Mouse (Mus musculus) heart, embryonic 11.5 days (tissue): Measurements from ENCODE around the gene Sh3gl1. TPM values are rescaled to one million over a fixed set of nuclear protein-coding genes. Genes with fewer than 3 reads are reported as not detected.

Source experiments
- ATAC-seq: fragments of 200-750 bp; cut with Nextera tagmentation; replicated peaks from 2 replicates; pipeline ENCODE4 v1.8.0; 2017; ENCODE audit warnings: moderate library complexity; ENCODE audit not compliant: insufficient number of reproducible peaks, low FRiP score, low TSS enrichment
- H3K27ac ChIP-seq: fragments of 300-500 bp; sonication (generic); 2 replicates; pipeline ENCODE4 v1.5.1; 2014; ENCODE audit warnings: mild to moderate bottlenecking, low read depth, low read length
- H3K27me3 ChIP-seq: fragments of 300-500 bp; sonication (generic); 2 replicates; pipeline ENCODE4 v1.6.1; 2014; ENCODE audit warnings: mild to moderate bottlenecking, low read length, mixed read lengths; ENCODE audit not compliant: control insufficient read depth, insufficient read depth
- H3K36me3 ChIP-seq: fragments of 300-500 bp; sonication (generic); 2 replicates; pipeline ENCODE4 v1.6.1; 2014; ENCODE audit warnings: mild to moderate bottlenecking, low read length, moderate library complexity, mixed read lengths; ENCODE audit not compliant: control insufficient read depth, insufficient read depth
- H3K4me1 ChIP-seq: fragments of 300-500 bp; sonication (generic); 2 replicates; pipeline ENCODE4 v1.6.1; 2014; ENCODE audit warnings: low read length; ENCODE audit not compliant: control insufficient read depth, insufficient read depth
- H3K4me2 ChIP-seq: fragments of 300-500 bp; sonication (generic); 2 replicates; pipeline ENCODE4 v1.6.1; 2014; ENCODE audit warnings: mild to moderate bottlenecking, moderate library complexity
- H3K4me3 ChIP-seq: fragments of 300-500 bp; sonication (generic); 2 replicates; pipeline ENCODE4 v1.5.1; 2014; ENCODE audit warnings: low read depth, low read length
- H3K9ac ChIP-seq: fragments of 300-500 bp; sonication (generic); 2 replicates; pipeline ENCODE4 v1.6.1; 2014; ENCODE audit warnings: mild to moderate bottlenecking, low read depth, low read length, moderate library complexity
- H3K9me3 ChIP-seq: fragments of 300-500 bp; sonication (generic); replicated peaks from 2 replicates; pipeline ENCODE4 v1.6.1; 2016; ENCODE audit warnings: low read length; ENCODE audit not compliant: control insufficient read depth
- WGBS: fragments of 180-500 bp; shearing (Covaris S2); extraction: QIAGEN DNeasy Blood & Tissue Kit; methylation state at CpG from one replicate; pipeline ENCODE4 v1.1.7; 2014; ENCODE audit not compliant: insufficient replicate concordance; 5-methylcytosine and 5-hydroxymethylcytosine counted together
- polyA plus RNA-seq: library from polyadenylated mRNA; unstranded; fragments of >200 nt; fragmentation: Nextera tagmentation; extraction: Ambion mirVana; gene quantifications from 2 replicates; pipeline ENCODE4 v1.2.1, GENCODE M21; 2014

The Sh3gl1 gene
- polyA plus RNA-seq, 1 experiment from 2014 or later: 90.6 TPM

- 67% methylated on average over 4 of the region's 4 CpGs for WGBS
- Histone ChIP-seq H3K36me3 (peaks cover 2% of the 10 kb centered on the region; the same call in 1 of the 2 replicates), H3K9me3 (no peaks in the 10 kb centered on the region), H3K9ac (peak overlapping the region; percentile 95), H3K4me1 (peaks cover 24% of the 10 kb centered on the region), H3K27me3 (no peaks in the 10 kb centered on the region), H3K4me2 (peak overlapping the region; percentile 82), H3K4me3 (peak overlapping the region; percentile 90), H3K27ac (no peak overlapping the region)
- no peak for ATAC-seq
Measured at GRCm38 (mm10) chr17:56035216-56035615, 1.2 kb downstream of the Sh3gl1 start.

- Histone ChIP-seq H3K27me3 (no peaks in the 10 kb centered on the region), H3K36me3 (peaks cover 2% of the 10 kb centered on the region), H3K4me2 (peak overlapping the region; percentile 82), H3K9me3 (no peaks in the 10 kb centered on the region), H3K27ac (no peak overlapping the region), H3K4me1 (peaks cover 24% of the 10 kb centered on the region), H3K4me3 (no peak overlapping the region), H3K9ac (peak overlapping the region; percentile 46; the same call in 1 of the 2 replicates)
- WGBS: 88% methylated on average over 6 of the region's 6 CpGs
- ATAC-seq: no peak
Measured at GRCm38 (mm10) chr17:56034726-56035100, 1.7 kb downstream of the Sh3gl1 start.

GRCm38 (mm10) chr17:56034040-56034725, 2.3 kb downstream of the Sh3gl1 start:
- peak overlapping the region; percentile 82; the same call in 1 of the 2 replicates for H3K4me2 ChIP-seq
- peaks cover 6% of the 10 kb centered on the region for H3K36me3 ChIP-seq
- H3K9ac ChIP-seq: no peak overlapping the region
- no peaks in the 10 kb centered on the region for H3K9me3 ChIP-seq
- WGBS: 81% methylated on average over 7 of the region's 7 CpGs
- H3K27ac ChIP-seq: no peak overlapping the region
- no peak overlapping the region for H3K4me3 ChIP-seq
- no peaks in the 10 kb centered on the region for H3K27me3 ChIP-seq
- ATAC-seq: no peak
- H3K4me1 ChIP-seq: peaks cover 24% of the 10 kb centered on the region

- Histone ChIP-seq H3K4me3 (no peak overlapping the region), H3K27ac (no peak overlapping the region), H3K36me3 (peaks cover 9% of the 10 kb centered on the region), H3K4me2 (no peak overlapping the region), H3K9me3 (no peaks in the 10 kb centered on the region), H3K9ac (peak overlapping the region; percentile 2; the same call in 1 of the 2 replicates), H3K27me3 (no peaks in the 10 kb centered on the region), H3K4me1 (peaks cover 24% of the 10 kb centered on the region)
- 81% methylated on average over 7 of the region's 7 CpGs for WGBS
- ATAC-seq: no peak
Measured at GRCm38 (mm10) chr17:56032831-56033230, 3.6 kb downstream of the Sh3gl1 start.

GRCm38 (mm10) chr17:56032127-56032733, 4.2 kb downstream of the Sh3gl1 start:
- Histone ChIP-seq H3K9ac (no peak overlapping the region), H3K36me3 (peaks cover 11% of the 10 kb centered on the region), H3K27ac (no peak overlapping the region), H3K9me3 (no peaks in the 10 kb centered on the region), H3K4me3 (no peak overlapping the region), H3K27me3 (no peaks in the 10 kb centered on the region), H3K4me2 (no peak overlapping the region), H3K4me1 (peaks cover 24% of the 10 kb centered on the region)
- WGBS: 77% methylated on average over 6 of the region's 6 CpGs
- no peak for ATAC-seq

- Histone ChIP-seq H3K27me3 (no peaks in the 10 kb centered on the region), H3K9ac (0 out of 2 replicates have a peak overlapping the region, but pooled peaks have one; percentile 39), H3K4me2 (no peak overlapping the region), H3K36me3 (peaks cover 11% of the 10 kb centered on the region), H3K4me3 (no peak overlapping the region), H3K27ac (no peak overlapping the region), H3K4me1 (peaks cover 32% of the 10 kb centered on the region), H3K9me3 (no peaks in the 10 kb centered on the region)
- 90% methylated on average over 7 of the region's 7 CpGs for WGBS
- ATAC-seq: no peak
Measured at GRCm38 (mm10) chr17:56031431-56031830, 5.0 kb downstream of the Sh3gl1 start.

GRCm38 (mm10) chr17:56030919-56031318, 5.5 kb downstream of the Sh3gl1 start:
- 49% methylated on average over 5 of the region's 5 CpGs for WGBS
- no peaks in the 10 kb centered on the region for H3K27me3 ChIP-seq
- peaks cover 11% of the 10 kb centered on the region for H3K36me3 ChIP-seq
- no peak for ATAC-seq
- H3K4me2 ChIP-seq: no peak overlapping the region
- H3K9me3 ChIP-seq: no peaks in the 10 kb centered on the region
- H3K4me1 ChIP-seq: peaks cover 36% of the 10 kb centered on the region
- no peak overlapping the region for H3K9ac ChIP-seq
- no peak overlapping the region for H3K27ac ChIP-seq
- H3K4me3 ChIP-seq: no peak overlapping the region

GRCm38 (mm10) chr17:56030238-56030870, 6.1 kb downstream of the Sh3gl1 start:
- Histone ChIP-seq H3K9ac (no peak overlapping the region), H3K4me3 (no peak overlapping the region), H3K36me3 (peaks cover 11% of the 10 kb centered on the region), H3K9me3 (no peaks in the 10 kb centered on the region), H3K27me3 (no peaks in the 10 kb centered on the region), H3K4me1 (peaks cover 39% of the 10 kb centered on the region), H3K4me2 (no peak overlapping the region), H3K27ac (no peak overlapping the region)
- no peak for ATAC-seq
- 90% methylated on average over 9 of the region's 9 CpGs for WGBS
